Mouse (Mus musculus): ENCODE measurements at regions not wholly inside any gene's neighbourhood (a gene's known extent, or its start where the extent isn't known, plus 50 kb on each side); places are given as distances from the start of the nearest gene placed in this dataset.

GRCm38 (mm10) chr13:72122230-72122627 lies 158.7 kb upstream of the Irx1 start:
- no peak for TF ChIP-seq ZC3H11A (IDR thresholded peaks at IDR 0.05; ENCODE audit: borderline replicate concordance, low read depth, low read length)
- TF ChIP-seq CHD2 (IDR thresholded peaks at IDR 0.05; ENCODE audit: low read depth, low read length): no peak
- TF ChIP-seq HCFC1 (IDR thresholded peaks at IDR 0.05; ENCODE audit: borderline replicate concordance, insufficient read depth, low read length): no peak
- TF ChIP-seq ZNF384 (IDR thresholded peaks at IDR 0.05; ENCODE audit: low read depth, low read length): no peak

All from ES-E14 (cell line).